Mouse (Mus musculus): ENCODE measurements around the gene Aip.
A peak's percentile ranks its signal among the peaks of the same experiment; 100 is the strongest.

The Aip gene

DNA sequence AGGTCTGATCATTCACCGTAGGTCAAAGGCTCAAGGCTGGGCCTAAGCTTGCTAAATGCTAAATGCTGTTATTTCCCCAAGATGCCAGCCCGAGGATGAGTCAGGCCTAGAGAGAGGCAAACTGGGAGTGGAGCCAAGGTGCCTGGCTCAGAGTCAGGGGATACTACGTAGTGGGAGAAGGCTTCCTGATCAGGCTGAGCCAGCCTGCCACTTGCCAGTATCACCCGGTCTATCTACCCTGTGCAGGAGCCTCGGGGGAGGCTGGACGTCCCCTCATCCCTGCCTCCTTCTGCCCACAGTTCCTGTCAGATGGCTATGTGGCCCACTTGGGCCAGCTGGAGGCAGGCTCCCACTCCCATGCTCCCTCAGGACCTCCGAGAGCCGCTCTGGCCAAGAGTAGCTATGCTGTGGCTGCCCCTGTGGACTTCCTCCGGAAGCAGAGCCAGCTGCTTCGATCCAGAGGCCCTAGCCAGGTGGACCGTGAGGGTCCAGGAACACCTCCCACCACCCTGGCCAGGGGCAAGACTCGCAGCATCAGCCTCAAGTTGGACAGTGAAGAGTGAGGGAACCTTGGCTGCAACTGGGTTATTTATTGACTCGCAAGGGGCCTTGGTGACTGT, 12.4 kb downstream of the Aip start:
- peak; percentile 72 to 83 for DNase-seq (ENCODE audit: low spot score in 2 of 2)

DNA sequence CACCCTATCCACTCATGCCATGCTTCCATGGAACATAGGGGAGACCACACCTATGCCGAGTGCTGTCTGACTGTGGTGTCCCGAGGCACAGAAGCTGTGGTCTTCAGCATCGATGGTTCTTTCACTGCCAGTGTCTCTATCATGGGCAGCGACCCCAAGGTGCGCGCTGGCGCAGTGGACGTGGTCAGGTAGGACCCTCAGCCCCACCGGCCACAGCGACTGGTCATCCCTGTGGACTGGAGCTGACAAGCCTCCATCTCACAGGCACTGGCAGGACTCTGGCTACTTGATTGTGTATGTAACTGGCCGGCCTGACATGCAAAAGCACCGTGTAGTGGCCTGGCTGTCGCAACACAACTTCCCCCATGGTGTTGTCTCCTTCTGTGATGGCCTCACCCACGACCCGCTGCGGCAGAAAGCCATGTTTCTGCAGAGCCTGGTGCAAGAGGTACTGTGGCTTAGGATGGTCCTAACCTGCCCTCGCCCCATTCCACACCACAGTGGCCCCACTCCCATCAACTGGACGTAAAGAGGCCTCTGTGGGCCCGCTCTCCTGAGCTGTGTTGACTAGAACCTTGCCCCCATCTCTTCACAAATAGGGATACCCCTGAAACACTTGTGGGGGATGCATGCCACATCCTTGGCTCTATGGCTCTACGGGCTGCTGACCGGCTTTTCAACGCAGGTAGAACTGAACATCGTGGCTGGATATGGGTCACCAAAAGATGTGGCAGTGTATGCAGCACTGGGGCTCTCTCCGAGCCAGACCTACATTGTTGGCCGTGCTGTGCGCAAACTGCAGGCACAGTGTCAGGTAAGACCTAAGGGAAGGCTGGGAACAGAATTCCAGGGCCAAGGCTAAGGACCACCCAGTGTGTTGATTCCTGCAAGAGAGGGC, 13.3 kb downstream of the Aip start:
- DNase-seq (ENCODE audit: low spot score in 2 of 2), result no peak

DNA sequence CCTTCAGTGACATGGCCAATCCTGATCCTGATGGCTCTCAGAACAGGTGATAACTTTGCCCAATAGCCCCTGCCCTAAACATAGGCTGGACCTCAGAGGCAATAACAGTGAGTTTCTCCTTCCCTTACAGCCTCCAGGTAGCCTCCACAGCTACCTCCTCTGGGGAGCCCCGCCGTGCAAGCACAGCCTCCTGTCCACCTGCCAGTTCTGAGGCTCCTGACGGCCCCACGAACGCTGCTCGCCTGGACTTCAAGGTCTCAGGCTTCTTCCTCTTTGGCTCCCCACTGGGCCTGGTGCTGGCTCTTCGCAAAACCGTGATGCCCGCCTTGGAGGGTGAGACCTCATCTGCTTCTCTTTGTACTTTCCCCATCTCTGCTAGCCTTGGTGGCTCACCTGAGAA, 17.1 kb downstream of the Aip start:
- DNase-seq (ENCODE audit: low spot score in 2 of 2), result no peak

DNA sequence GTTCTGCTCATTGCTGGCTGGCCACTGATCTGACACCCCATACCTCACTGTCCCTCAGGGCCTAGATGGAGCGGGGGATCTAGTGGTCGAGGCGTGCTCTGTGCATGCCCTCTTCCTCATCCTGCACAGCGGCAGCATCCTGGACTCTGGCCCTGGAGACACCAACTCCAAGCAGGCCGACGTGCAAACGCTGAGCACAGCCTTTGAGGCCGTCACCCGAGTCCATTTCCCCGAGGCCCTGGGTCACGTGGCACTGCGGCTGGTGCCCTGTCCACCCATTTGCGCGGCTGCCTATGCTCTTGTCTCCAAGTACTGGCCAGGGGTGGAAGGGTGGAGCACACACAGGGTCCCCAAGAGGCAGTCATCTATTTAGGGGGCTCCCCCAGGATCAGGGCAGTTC, 19.0 kb downstream of the Aip start:
- no peak for DNase-seq (ENCODE audit: low spot score in 2 of 2)

DNA sequence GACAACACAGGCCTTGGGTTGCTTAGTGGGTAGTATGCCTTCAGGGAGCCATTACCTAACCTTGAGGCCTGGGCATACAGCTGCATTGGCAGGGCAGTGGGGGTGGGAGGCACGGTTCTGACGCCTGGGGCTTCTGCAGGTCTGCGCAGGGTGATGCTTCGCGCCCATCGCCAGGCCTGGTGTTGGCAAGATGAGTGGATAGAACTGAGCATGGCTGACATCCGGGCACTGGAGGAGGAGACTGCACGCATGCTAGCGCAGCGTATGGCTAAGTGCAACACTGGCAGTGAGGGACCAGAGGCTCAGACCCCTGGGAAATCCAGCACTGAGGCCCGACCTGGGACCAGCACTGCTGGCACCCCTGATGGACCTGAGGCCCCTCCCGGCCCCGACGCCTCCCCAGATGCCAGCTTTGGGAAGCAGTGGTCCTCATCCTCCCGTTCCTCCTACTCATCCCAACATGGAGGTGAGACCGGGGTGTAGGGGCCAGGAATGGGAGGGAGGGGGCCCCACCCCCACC, 20.9 kb downstream of the Aip start:
- DNase-seq (ENCODE audit: low spot score in 2 of 2), result no peak

DNA sequence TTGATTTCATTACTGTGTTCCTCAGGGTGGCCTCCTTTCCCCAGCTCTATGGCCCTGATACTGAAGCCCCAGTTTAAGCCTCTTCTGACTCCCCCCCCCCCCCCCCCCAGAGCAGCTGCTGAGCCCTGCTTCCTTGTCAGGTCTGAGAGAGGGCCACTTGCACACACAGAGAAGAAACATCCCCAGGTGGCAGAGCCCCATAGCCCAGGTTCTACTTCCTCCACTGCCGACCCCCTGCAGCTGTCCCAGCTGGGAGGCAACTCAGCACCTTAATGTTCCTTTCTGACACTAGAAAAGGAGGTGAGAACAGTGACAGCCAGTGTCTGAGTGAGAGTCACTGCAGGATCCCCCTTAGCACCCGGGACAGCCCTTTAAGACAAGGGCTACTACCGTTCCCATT, 21.9 kb downstream of the Aip start:
- no peak for DNase-seq (ENCODE audit: low spot score in 2 of 2)

DNA sequence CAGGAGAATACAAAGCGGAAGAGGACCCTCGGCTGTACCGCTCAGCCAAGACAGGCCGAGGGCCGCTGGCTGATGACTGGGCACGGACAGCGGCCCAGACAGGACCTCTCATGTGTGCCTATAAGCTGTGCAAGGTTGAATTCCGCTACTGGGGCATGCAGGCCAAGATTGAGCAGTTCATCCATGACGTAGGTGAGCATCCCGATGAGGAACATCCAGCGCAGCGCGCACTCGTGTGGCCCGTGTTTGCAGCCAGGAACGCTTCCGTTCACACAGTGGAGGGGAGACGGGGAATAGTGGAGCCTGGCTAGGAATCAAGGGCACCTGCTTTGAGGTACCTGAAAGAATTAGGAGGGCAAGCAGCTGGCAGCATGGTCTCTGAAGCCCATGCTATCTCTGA, 22.4 kb downstream of the Aip start:
- no peak for DNase-seq (ENCODE audit: low spot score in 2 of 2)

DNA sequence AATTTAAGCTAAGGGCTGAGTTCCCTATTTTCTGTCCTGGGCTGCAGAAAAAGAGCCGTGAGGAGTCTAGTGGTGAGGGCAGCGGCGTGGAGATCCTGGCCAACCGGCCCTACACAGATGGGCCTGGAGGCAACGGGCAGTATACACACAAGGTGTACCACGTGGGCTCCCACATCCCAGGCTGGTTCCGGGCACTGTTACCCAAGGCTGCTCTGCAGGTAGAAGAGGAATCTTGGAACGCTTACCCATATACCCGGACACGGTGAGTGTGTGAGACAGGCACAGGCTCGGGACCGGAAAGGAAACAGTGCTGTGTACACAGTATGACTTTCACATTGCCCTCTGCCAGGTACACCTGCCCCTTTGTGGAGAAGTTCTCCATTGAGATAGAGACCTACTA, 23.0 kb downstream of the Aip start:
- no peak for DNase-seq (ENCODE audit: low spot score in 2 of 2)

DNA sequence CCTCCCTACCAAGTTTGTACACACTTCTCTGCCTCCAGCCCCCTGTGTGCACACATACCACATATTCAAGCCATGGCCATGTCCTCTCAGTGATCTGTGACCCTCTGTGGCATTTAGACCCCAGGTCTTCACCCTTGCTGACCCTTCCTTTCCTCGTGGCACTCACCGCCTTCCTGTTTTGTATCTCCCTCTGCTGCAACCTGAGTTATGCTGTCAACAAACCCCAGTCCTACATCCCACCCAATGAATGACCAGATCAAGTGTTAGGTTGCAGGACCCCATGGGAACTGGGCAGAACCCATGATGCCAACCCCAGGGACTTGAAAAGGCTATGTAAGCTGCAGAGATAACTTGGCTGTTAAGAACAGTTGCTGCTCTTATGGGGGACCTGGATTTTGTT, 23.6 kb downstream of the Aip start:
- no peak for DNase-seq (ENCODE audit: low spot score in 2 of 2)

DNA sequence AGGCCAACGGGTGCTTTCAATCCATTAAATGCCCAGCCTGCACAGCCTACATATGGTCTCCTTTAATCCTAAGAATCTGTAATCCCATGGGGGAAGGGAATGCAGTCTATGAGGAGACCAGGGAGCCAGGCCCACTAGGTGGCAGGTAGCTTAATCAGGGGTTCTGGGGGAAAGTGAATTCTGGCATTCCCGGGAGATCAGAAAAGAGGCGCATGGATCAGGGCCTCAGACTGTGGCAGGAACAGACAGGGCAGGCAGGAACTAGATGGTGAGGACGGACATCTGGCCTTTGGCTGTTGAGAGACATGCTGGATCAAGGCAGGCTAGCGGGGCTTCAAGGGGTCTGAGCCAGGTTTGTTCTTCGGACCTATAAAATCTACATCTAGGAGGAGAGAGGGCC, 24.2 kb downstream of the Aip start:
- DNase-seq (ENCODE audit: low spot score in 2 of 2), result no peak

DNA sequence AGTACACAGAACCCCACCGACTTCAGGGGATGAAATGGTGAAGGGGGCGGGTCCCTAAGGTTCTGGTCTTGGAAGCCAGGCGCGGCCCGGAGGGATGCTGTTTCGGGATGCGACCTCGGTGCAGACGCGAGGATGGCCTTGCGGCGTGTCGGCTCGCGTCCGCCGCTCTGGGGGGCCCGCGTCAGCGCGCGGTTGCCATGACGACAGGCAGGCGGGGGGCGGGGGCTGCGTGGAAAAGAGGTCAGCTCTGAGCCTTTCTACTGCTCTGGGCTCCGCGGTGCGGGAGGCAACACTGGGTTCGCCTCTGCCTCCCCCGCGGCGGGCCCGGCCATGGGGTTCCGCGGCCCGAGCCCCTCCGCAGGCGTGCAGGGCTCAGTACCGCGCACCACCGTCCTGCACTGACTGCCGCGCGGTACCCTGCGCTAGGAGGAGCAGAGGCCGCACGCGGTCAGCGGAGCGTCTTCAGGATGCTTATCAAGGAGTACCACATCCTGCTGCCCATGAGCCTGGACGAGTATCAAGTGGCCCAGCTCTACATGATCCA, 24.9 kb downstream of the Aip start:
- no peak for DNase-seq (ENCODE audit: low spot score in 2 of 2)

DNA sequence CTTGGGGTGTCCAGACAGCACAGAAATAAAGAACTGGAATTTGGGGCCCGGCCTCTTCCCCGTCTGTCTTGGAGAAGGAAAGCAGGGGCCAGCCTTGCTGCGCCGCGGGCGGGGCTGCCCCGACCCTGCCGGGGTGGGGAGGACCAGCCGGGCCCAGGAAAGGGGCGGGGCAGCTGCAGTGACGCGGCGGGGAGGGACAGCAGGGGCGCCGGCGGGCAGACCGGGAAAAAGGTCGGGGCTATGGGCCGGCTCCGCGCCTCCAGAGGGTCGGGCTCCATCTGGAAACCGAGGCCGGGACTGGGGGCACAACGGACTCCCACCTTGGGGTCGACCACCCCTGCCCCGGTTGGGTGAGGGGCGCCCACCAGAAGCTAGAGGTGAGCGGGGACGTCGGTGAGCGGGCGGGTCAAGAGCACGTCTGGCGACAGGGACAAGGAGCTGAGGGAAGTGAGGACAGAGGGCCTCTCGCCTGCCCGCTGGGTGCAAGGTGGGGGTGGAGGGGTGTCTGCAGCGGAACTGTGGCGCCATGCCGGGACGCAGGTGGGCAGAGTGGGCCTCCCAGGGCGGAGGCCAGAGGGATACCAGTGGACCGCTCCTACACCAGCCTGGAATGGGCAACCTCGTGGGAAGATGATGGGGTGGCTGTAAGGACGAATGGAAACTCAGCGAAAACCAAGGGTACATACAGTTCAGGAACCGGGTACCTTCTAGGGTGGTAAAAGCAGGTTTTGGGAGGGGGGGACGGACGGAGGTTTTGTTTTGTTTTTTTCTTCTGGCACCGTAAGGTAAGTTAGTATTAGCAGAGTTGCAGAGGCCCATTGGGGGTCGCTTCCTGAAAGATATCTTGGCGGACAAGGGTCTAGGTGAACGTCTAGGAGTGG, 25.6 kb downstream of the Aip start, which contains the start of gene Pitpnm1:
Gene Pitpnm1, plus strand, starts transcription at position 162 of the 881 bp plus-strand sequence.
- DNase-seq (ENCODE audit: low spot score in 2 of 2), result peak; percentile 78 to 81

DNA sequence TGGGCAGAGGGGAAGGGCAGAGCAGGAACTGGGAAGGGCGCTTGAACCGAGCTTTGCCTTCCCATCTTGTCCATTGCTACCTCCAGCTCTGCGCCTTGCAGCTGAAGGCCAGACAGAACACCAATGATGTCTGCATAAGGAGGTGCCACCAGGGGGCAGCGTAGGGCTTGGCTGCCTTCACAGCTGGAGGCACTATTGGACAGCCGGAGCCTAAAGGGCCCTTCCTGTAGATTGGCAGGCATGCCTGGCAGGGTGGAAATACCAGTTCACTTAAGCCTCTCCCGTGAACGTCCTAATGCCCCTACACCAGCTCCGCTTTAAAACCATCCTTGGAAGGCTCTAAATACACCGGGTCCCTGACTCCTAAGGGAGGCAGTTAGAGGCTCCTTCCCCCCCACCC, 26.6 kb downstream of the Aip start:
- DNase-seq (ENCODE audit: low spot score in 2 of 2), result peak; percentile 91 to 96

DNA sequence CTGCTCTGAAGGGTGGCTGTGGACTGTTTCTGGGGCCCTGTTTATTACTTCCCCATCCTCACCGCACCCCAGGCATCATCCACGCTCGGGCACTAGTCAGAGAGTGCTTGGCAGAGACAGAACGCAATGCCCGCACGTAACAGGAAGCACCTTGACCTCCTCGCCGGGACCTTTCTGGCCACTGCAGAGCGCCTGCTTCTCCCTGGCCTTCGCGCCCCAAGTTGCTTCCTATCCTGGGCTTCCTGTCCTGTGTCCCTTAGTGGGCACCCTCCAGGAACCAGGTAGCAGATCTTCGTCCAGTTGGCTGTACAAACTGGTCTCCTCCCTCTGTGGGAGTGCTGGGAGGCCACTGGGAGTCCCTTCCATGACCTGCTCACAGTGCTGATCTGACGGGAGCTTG, 27.2 kb downstream of the Aip start:
- no peak for DNase-seq (ENCODE audit: low spot score in 2 of 2)

DNA sequence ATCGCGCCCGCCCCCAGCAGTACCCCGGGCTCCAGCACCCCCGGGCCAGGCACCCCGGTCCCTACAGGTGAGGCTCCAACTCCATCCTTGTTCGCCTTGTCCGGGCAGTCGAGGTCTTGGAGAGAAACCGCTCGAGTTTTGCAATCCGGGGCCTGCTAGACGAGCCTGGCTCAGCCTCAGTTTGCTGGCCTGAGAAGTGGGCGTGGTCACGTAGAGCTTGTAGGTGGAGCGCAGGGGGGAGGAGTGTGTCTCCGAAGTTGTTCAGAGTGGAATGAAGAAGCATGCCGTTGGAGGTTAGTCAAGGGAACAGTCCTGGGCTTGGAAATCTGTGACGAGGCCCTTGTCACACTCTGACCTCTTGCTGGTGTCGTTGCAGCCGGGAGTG, 28.2 kb downstream of the Aip start:
- peak; percentile 72 to 80 for DNase-seq (ENCODE audit: low spot score in 2 of 2)

DNA sequence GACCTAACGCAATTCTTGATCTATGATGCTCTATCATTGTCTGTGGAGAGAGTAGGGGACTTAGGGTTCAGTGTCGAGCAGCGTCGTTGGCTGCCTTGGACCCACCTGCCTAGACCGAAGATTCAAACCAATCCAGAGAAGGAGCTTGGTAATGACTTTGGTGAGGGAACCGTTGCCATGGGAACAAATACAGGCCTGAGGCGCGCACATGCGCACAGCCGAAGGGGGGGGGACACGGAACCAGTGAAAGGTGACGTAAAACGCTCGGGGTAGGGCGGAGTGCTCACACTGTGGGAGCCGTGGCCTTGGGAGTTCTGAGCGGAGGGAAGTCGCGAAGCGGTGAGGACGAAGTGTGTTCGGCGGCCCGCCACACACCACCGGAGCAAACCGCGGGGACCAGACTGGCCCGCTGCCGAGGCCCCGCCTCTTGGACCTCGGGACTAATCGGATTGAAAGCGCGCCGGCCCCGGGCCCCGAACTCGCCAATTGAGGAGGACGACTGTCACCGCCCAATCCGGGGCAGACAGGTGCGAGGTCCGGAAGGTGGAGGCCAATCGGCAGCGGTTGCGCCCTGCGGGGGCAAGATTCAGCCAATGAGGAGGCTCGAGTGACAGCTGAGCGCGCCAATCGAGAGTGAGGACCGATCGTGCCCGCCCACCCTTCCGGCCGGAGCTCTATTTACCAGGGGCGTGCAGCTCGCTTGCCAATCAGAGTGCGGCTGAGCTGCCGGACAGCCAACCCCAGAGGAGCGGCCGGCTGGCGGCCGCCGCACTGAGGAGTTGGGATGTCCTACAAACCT, 28.8 kb downstream of the Aip start, which contains the start of gene Cdk2ap2:
Gene Cdk2ap2, plus strand, starts transcription at position 541 of the 799 bp plus-strand sequence.
- DNase-seq (ENCODE audit: low spot score in 2 of 2), result peak; percentile 99

DNA sequence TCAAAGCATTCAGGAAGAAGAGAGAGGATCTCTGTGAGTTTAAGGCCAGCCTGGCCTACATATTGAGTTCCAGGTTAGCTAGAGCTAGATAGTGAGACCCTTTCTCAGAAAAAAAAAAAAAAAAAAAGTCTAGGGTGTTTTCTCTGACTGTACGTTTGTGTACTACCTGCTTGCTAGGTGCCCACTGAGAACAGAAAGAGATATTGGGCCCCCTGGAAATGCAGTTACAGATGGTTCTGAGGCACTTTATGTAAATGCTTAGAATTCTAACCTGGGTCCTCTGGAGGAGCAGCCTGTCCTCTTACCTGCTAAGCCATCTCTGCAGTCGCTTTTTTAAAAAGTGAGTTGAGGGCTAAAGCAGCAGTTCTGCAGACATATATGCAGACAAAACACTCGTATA, 29.9 kb downstream of the Aip start:
- no peak for DNase-seq (ENCODE audit: low spot score in 2 of 2)

DNA sequence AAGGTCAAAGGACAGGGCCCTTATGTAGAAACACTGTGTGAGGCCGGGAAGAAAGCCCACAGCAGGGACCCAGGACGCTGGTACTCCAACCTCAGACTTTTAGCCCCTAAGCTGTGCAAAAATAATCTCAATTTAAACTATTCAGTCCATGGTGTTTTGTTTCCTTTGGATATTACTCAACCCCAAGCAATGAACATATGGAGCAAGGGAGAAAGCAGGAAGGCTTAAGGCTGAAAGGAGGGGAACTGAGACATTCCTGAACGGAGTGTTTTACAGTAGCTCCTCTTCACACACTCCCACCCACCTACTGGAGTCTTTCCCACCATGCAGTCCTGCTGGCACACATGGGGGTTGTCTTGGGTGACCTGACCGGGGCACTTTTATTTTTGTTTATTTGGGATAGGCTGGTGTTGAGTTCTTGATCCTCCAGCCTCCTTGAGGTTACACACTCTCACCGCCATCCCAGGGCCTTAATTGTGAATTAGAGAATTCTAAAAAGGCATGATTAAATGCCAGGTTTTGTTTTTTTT, 30.8 kb downstream of the Aip start:
- DNase-seq (ENCODE audit: low spot score in 2 of 2), result no peak

DNA sequence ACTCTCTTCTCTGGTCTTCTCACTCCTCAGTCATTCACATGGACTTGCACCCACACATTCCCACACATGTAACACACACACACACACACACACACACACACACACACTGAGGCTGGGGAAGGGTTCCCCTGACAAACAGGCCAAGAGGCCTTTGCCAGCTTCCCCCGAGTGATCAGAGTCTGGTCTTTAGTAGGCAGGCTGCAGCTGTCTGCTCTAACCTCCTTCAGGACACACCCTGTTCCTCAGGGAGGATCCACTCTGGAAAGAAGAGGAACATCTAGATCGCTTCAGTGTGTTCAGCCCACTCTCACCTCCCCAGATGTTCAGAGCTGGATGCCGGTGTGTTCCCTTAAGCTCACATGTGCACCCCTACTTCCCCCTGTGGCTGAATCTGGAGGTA, 31.3 kb downstream of the Aip start:
- DNase-seq (ENCODE audit: low spot score in 2 of 2), result no peak

DNA sequence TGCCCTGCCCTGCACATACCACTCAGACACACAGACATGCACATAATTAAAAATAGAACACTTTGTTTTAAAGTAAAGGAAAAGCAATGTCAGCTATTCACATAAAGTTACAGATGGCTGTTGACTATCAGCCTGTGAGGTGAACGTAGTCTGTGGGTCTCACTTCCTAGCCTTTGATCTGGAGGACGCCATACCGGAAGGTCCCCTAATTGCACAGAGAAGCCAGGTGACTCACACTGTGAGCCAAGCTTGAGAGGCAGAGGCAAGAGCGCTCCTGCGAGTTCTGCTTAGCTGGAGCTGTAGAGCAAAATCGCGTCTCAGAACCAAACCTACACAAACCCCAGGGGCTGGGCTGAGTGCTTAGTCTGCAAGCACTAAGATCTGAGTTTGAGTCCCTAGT, 31.9 kb downstream of the Aip start:
- DNase-seq (ENCODE audit: low spot score in 2 of 2), result no peak

DNA sequence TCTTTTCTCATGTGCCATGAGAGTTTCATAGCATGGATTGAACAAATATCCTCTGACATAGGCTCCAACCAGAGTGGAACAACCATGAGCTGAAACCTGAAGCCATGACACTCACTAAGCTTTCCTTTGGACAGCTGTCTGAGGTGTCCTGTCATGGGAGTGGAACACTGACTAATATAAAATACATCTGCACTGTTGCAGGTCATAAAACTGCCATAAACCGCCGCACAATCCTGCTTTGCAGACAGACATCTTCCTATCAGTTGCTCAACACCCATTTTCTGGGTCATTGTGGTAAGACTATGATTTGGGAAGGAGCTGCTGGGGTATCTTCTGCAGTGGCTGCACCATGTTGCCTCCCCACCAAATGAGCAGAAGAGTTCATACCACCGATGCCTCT, 32.9 kb downstream of the Aip start:
- DNase-seq (ENCODE audit: low spot score in 2 of 2), result no peak
